Mouse (Mus musculus) gastrocnemius, adult 8-10 months (tissue): ENCODE results near the gene Cyp11a1. TPM values are rescaled to one million over a fixed set of nuclear protein-coding genes. Genes with fewer than 3 reads are reported as not detected.

Experiments used
- DNase-seq, 2 experiments: peaks; one replicate each; pipeline ENCODE4 v3.0.0; 2022; ENCODE audit warnings: low spot score in 2 of 2
- total RNA-seq, 4 experiments: library from RNA; stranded (reverse); gene quantifications; 2 replicates each; pipeline ENCODE4 v1.2.4; 2022

Cyp11a1 gene
- total RNA-seq, 4 experiments from 2014 or later: 0.27 to 1.3 TPM; not detected in 2

DNA sequence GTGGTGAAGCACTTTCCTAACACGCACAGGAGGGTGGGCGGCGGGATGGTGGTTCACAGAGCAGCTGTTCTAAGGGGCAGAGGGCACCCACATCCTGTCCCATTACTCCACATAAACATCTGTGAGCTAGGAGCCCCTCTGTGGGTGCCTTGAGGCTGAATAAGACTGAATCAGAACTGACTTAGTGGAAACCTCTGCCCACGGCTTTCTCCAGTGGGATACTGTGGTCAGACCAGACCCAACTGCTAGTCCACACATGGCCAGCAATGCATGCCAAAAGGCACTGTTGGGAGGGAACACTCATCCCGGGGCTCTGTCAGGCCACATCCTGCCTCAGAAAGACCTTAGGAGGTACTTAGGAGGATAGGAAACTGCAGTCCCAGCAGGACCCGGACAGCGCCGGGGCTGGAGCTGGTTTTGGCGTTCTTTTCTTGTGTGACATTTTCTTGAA lies 34.0 kb upstream of the Cyp11a1 start:
- DNase-seq: no peak

DNA sequence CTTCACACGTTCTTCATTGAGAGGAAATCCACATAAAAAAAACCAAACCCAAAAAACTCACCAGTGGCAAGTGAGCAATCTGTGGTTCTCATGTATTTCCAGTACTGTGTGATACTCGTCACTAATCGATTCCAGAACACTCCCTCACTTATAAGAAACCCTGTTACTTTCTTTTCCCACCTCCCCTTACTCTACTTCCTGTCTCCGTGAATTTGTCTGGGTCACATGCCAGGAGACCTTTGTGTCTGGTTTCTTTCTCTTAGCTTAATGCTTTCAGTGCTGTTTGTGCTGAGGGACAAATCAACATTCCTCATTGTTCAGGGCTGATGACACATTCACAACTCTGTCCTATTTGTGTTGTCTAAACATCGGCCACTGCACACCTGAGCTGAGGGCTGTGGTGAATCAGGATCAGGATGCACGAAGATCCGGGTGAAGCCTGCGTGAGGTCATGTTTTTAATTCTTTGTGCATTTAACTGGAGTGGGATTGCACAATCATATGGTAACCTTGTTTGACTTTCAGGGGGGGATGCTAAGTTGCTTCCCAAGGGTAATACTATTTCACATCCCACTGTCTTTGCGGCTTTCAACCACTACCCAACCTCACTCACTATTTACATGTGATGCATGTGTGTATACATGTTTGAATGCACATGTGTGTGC lies 33.3 kb upstream of the Cyp11a1 start:
- DNase-seq: no peak

DNA sequence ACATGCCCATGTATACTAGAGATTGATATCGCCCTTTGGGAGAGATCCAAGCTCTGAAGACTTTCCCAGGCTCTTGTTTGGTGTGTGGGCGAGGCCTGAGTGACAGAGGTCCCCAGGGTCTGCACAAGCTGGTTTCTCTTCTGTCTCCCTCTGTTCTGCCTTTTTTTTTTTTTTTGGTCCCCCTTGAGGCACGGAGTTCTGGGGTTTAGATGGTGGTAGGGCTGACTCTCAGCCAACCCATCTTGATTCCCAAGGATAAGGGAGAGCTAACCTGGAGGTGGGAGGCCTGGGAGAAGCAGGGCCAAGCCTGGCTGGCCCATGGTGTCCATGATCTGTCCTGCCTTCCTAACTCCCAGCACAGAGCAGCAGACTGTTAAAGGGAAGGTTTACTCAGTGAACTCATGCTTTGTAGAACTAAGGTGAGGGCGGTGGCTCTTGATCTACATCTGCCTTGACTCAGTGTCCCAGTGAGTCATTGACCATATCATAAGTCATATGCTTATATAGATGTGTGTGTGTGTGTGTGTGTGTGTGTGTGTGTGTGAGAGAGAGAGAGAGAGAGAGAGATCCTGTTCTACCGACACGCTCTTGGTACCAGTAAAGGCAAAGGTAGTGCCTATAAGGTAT lies 32.7 kb upstream of the Cyp11a1 start:
- DNase-seq: no peak

DNA sequence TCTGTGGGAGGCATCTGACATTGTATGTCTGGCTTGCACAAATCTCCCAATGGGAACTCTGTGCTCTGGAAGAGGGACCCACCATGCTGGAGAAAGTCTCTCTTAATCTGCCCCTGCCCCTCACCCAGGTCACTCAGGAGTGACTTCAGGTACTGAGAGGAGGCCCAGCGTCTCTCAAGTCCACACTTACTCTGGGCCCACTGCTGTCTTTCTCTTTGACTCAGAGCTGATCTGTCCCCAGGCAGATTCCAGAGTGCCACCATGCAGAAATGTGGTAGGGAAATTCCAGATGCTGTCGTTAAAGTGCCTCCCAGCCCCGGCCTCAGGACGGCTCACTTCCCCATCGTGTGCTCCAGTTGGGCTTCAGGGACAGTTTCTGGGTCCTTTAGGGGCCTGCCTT lies 32.0 kb upstream of the Cyp11a1 start:
- DNase-seq: no peak

DNA sequence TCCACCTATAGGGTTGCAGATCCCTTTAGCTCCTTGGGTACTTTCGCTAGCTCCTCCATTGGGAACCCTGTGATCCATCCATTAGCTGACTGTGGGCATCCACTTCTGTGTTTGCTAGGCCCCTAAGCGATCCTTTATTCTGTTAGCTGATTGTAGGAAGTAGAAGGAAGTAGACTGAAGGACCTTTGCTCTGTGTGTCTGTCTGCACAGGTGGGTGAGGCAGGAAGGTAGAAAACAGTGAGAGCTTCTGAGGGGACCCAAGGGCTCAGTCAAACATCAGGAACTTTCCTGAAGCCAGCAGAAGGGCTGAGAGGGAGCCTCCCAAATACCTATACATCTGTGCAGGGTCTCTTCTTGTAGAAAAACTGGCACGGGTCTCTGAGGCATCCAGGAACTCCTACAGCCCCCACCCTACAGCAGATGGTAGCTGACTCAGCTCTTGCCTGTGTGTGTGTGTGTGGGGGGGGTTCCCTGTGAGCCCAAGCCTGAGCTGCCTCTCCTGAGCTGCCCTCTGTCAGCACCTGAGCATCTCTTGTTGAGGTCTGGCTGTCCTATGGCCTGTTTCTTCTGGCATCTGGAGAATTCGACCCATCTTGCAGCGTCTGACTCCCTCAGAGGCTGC lies 30.9 kb upstream of the Cyp11a1 start:
- DNase-seq: no peak

DNA sequence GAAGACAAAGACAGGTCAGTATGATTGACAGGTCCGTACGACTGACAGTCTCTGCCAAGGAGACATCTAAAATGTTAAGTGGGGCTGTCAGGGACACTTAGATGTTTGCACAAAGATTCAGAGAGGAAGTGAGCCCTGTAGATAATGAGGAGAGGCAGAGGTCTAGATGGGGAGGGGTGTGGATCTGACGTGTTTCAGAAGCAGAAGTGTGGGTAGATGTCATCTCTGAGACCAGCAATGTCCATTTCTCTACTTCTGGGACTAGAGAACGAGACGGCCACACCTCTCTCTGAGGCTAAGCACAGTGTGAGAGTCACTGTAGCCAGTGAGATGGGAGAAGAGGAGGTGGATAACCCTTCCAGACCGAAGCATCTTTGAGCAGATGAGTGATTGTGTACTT lies 28.2 kb upstream of the Cyp11a1 start:
- DNase-seq: no peak

DNA sequence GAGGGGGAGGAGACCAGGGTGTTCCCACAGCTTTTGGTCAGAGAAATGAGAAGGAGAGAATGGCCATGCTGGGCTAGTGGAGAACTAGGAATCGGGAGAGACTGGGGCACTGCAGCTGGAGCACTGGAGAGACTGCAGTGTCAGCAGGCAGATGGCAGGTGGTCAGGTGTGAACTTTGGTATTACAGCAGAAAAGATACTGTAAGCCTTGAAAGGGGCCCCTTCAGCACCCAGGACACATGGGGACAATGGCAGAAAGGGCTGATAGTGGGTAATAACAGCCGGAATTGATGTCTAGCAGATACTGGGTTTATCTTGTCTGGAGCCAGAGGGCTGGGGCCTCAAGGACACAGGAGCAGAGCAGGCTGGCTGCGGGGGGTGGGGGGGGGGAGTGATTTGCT lies 27.4 kb upstream of the Cyp11a1 start:
- DNase-seq: no peak

DNA sequence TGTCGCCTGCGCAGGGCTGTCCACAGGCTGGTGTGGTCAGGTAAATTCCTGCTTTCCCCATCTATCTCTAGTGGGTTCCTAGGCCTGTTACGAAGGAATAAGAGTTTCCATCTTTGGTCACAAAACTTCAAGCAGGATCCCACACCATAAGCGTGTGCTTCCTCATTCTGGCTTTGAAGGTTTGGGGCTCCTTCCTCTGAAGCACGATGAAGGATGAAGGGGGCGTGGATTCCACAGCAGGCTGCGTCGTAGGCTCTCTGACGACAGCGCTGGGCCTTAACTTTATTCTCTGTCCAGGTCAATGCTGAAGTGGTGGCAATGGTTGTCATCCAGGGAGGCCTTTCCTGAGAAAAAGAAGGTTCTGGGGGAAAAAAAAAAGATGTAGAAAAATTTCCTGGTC lies 25.6 kb upstream of the Cyp11a1 start:
- no peak for DNase-seq

DNA sequence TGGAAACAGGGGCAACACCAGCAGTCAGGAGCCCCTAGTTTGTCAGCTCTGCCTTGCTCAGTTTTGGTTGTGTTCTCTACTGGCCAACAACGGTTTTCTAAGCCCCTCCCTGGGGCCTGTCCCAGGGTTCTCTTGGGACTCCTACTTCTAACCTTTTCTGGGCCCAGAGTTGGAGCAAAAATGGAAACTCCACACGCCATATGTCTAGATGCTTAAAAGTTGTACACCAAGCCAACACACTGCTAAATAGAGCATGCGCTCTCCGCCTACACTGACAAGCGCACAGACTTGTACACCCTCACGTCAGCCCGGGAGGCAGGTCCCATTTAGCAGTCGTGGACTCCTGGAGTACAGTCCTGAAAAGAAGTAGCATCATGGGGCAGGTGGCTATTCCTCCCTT lies 20.9 kb upstream of the Cyp11a1 start:
- DNase-seq: no peak

DNA sequence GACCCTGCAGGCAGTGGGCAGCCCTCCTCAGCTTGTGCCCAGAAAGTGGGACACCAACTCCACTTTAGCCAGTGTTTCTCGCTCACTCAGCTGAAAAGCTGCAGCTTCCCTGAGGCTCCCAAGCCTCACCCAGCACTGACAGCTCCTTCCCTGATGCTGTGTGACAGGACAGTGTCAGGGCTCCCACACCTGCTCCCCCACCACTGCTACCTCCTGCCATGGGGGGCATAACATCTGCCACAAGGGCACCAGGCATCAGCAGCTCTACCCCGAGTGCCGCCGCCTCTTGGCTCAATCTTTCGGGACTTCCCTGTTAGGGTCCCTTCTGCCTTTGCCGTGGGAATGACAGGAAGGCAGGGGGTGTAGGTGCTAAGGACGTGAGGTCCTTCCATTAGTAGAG lies 19.9 kb upstream of the Cyp11a1 start:
- no peak for DNase-seq

DNA sequence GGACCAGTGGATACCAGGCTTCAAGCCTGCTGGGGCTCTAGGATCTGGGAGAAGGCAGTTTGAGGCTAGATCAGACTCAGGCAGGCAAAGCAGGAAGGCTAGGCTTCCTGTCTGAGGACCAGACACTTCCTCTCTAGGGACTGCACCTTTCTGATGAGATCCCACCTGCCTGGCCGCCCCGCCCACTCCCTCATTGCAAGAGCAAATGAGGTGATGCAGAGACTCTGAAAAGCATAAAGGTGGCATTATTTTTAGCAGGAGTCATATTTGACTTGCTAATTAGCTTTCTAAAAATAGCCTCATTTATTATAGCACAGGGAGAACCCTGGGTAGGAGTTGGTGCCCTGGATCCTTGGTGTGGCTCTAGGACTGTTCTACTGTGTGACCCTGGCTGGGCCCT lies 18.1 kb upstream of the Cyp11a1 start:
- DNase-seq: no peak

DNA sequence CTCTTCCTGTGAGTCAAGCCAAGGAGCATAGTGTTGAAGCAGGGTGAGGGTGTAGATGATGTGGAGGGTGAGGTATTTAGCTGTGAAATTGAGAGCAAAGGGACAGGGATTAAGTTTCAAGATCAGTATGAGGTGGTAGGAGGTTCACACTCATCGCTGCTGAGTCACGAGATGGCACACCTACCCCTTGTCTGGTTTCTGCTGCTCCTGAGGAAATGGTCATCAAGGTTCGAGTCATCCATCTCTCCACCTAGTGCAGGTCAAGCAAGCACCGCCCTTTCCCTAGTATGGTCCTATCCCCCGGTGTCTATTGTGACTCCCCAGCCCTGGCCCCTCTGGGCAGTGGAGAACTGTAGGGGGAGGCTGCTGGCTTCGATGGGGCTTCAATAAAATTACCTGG lies 16.9 kb upstream of the Cyp11a1 start:
- no peak for DNase-seq

DNA sequence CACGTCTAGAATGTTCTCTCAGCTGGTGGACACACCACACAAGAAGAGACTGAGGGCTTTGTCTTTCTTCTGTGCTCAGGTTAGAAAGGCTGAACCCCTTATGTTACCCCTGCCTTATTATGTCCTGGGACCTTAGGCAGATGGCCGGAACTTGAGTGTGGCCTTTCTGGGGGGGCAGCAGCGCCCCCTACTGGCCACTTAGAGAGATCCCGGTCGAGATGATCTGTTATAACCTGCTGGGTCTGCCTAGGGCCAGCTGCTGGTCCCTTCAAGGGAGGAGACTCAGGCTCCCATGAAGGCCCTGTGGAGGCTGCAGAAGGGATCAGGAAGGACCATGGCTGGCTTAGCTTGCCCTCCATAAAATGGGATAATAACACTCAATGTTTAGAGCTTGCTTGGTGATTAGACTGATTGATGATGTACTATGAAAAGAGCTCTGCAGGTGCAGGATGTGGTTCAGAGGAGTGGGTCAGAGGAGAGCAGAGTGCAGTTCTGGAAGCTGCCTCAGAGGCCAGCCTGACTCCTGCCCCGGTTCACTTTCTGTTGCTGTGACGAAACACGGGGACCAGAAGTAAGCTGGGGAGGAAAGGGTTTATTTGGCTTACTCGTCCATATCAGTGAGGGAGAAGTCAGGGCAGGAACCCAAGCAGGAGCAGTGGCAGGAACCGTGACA lies 15.6 kb upstream of the Cyp11a1 start:
- no peak for DNase-seq

DNA sequence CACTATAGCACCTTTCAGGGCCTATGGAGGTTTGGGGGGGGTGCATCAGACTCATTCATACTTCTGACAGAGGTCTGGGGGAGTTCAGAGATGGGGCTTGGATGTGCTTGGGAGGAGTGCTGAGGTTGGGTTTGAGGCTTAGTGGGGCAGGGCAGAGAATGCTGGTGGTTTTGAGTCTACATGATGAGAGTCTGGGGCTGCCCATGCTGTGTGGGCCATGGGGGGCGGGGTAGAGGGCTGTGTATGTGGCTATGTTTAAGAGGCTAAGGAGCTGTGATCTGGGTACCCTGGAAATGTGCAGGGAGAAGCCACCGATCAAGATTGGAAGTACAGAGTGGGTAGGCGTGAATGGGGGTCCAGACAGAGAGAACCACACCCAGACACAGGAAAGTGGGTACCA lies 14.2 kb upstream of the Cyp11a1 start:
- no peak for DNase-seq

DNA sequence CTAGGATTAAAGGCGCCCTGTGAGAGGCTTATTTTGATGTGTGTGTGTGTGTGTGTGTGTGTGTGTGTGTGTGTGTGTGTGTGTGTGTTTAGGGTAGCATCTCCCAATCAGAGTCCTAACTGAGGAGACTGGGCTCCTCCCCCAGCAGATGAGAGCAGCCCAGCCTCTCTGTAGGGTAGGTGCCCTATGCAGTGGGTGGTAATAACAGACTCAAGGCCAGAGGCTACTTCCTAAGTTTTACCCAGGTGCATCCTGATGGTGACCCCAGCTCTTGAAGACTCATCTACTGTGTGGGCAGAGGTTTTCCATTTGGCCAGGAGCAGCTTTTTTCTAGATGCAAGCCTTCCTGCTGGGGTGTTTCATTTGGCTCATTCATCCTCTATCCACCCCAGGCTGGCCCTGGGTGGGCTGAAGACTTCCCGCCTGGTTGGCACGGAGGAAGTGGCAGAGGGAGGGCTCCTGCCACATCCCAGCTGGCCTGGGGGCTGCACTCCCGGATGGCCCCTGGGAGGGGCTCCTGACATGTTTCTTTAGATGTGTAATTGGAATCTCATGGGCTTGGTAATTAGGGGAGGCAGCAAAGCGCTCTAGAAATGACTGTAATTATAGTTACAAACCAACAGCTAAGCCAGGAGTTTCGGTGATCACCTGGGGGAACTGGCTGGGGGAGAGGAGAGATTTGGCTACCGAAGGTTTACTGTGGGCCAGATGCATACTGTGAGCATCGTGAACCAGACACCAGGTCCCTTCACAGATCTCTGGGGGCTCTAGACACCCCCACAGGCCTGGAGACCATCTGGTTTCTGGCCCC lies 13.2 kb upstream of the Cyp11a1 start:
- DNase-seq: no peak

DNA sequence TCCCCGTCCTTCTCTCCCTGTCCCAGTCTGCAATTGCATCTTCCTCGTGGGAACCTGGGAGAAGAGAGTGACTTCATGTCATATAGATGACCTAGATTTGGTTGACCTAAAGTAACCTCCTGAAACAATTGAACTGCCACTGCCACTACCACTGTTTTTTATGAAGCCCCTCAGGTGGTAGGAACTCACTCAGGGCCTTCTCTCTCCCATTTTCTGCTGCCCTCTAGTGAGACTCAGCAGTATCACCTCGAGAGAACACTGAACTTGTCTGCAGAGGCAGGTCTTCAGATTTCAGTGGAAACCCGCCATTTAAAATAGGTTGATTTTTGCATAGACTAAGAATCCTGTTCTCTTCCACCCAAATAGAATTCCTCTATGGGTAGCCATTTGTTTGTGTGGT lies 10.9 kb upstream of the Cyp11a1 start:
- DNase-seq: no peak

DNA sequence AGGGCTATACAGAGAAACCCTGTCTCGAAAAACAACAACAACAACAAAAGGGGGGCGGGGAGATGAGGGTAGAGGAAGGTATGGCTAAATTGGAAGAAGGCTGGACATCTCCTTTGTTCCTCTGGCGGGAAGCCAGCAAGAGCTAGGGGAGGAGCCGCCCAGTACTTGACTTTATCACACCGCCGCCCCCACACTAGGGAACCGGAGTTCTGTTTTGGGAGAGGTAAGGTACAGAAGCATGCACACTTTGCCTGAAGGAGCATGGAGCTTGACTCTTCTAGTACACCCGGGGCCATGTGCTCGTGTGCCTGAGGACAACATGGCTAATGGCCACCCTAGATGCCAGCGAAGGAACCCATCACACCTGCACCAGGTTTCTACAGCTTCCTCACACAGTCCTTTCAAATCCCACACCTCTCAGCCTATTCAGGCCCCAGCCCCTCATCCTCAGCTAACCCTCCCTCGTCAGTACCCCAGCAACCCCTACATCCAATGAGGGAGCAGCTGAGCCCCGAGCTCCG lies 8.6 kb upstream of the Cyp11a1 start:
- no peak for DNase-seq

DNA sequence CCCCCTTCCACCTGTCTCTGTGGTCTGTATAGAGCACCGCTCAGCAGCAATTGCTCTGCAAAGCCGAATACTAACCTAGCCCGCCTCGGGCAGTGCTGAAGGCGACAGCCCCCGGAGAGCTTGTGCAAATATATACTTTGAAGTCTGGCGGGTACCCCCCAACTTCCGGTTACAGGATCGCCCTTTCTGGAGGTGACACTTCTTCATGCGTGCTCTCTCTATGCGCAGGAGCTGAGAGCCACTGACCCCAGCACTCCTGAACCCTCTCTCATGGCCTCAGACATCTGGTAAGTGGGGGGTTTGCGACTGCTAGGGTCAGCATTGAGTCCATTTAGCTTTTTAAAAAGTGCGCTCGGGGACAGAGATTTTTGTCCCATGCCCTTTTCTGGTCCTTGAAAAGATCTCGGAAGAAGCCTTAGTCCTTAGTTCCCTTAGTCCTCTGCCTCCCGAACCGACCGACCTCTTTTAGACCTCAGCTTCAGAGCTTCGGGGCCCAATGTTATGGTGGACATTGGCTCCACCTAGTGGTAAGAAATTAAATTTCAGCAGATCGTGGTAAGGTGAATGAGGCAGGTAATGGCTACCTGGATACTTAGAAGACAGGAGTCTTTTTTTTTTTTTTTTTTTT lies 8.1 kb upstream of the Cyp11a1 start:
- peak in 1 of 2 experiments; percentile 23 for DNase-seq

DNA sequence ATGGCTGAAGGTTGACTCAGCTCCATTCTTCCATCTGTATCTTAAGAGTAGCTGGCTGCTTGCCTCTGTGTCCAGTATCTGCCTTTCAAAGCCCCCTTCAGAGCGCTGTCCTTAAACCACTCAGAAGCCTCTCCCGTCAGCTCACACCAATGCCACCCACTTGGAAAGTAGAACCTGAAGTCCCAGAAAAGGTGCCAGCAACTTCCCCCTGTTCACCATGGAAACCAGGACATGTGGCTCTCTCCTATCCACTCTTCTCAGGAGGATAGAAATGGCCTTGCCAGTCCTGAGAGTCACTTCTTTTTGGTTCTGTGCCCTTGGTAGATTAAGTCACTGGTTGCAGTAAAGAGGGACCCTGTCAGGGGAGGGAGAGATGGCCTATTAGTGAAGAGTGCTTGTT lies 7.5 kb upstream of the Cyp11a1 start:
- no peak for DNase-seq

DNA sequence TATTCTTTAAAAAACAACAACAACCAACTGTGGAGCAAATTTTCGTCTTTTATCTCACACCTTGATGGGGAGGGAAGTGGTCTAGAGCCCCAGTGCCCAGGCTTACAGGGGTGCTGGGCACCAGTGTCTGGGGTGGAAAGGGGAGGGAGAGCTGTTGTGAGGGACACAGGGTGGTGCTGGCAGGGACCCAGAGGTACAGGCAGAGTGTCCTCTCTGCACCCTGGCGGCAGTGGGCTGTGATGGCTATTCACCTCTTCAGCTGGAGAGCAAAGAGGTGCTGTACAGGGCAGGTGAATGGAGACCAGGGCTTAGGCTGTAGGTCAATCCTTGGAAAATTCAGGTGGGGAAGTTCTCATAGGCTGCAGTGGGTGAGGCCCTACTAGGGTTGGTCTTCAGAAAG lies 6.5 kb upstream of the Cyp11a1 start:
- DNase-seq: no peak

DNA sequence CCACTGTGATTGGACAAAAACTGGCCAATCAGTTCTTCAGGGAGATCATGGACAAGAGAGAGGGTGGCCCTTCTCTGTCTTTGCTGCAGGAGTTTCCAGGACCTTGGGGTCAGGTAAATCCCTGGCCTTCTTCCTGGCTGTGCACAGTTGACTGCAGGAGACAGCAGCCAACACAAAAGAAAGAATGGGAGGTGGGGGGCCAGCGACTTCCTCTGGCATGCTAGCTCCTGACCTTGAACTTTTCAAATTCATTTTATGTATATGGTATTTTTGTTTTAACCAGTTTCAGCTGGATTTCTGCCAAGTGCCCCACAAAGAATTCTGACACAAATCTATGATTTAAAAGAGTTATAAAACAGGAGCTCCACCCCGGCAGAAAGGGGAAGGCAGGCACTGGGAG lies 2.9 kb upstream of the Cyp11a1 start:
- no peak for DNase-seq
